Mouse (Mus musculus) CD4-positive, CD25-positive, alpha-beta regulatory T cell (primary cell): ENCODE data around the gene Cd300e. TPM values are rescaled to one million over a fixed set of nuclear protein-coding genes. Genes with fewer than 3 reads are reported as not detected.

Experiments used
- polyA plus RNA-seq: library from polyadenylated mRNA; unstranded; fragments of 100-300 nt; shearing (Covaris generic); gene quantifications from one replicate; pipeline ENCODE4 v1.2.1, GENCODE M21; 2017

Gene Cd300e
- polyA plus RNA-seq = 0.19 TPM

GRCm38 (mm10) chr11:115062077-115062476, at the start of gene Cd300e:
TSS of gene Cd300e (minus strand) at chr11:115062177.

GRCm38 (mm10) chr11:115091362-115091901, 29.5 kb upstream of the Cd300e start, which contains the start of gene Rab37:
TSS of gene Rab37 (plus strand) at chr11:115091431.

GRCm38 (mm10) chr11:115048259-115048658, 13.7 kb downstream of the Cd300e start, which contains the start of gene Cd300ld3:
TSS of gene Cd300ld3 (minus strand) at chr11:115048409.

GRCm38 (mm10) chr11:115037669-115038068, 24.3 kb downstream of the Cd300e start, which contains the start of gene Cd300ld5:
TSS of gene Cd300ld5 (minus strand) at chr11:115037769.

GRCm38 (mm10) chr11:115026912-115027311, 35.1 kb downstream of the Cd300e start, which contains the start of gene Cd300ld4:
TSS of gene Cd300ld4 (minus strand) at chr11:115027012.

GRCm38 (mm10) chr11:115016093-115016492, 45.9 kb downstream of the Cd300e start, which contains the start of gene Cd300ld2:
TSS of gene Cd300ld2 (minus strand) at chr11:115016193.

Other genes with a start within 250 kb of the Cd300e start
- gene Gprc5c, start 211.0 kb downstream of the Cd300e start, polyA plus RNA-seq = 0.10 TPM
- gene Cd300a, start 172.1 kb downstream of the Cd300e start, polyA plus RNA-seq = 0.45 TPM
- gene Cd300lb, start 127.8 kb downstream of the Cd300e start, polyA plus RNA-seq = 0.11 TPM
- gene Cd300c, start 93.0 kb downstream of the Cd300e start, polyA plus RNA-seq = not detected
- gene Cd300ld, start 72.3 kb downstream of the Cd300e start, polyA plus RNA-seq = not detected
- 0.42 TPM for gene Cd300c2, start 60.3 kb downstream of the Cd300e start, polyA plus RNA-seq
- gene Cd300ld2, start 46.0 kb downstream of the Cd300e start, polyA plus RNA-seq = not detected
- gene Cd300ld4, start 35.2 kb downstream of the Cd300e start, polyA plus RNA-seq = not detected
- not detected for gene Cd300ld5, start 24.4 kb downstream of the Cd300e start, polyA plus RNA-seq
- not detected for gene Cd300ld3, start 13.8 kb downstream of the Cd300e start, polyA plus RNA-seq
- gene Rab37, start 29.3 kb upstream of the Cd300e start, polyA plus RNA-seq = 206 TPM
- 1.1 TPM for gene Cd300lf, start 71.8 kb upstream of the Cd300e start, polyA plus RNA-seq
- 474 TPM for gene Slc9a3r1, start 101.2 kb upstream of the Cd300e start, polyA plus RNA-seq
- 15.9 TPM for gene Tmem104, start 125.3 kb upstream of the Cd300e start, polyA plus RNA-seq
- 11.9 TPM for gene Nat9, start 125.7 kb upstream of the Cd300e start, polyA plus RNA-seq
- gene Grin2c, start 205.1 kb upstream of the Cd300e start, polyA plus RNA-seq = not detected
- 31.7 TPM for gene Fdxr, start 214.9 kb upstream of the Cd300e start, polyA plus RNA-seq
- gene Fads6, start 235.5 kb upstream of the Cd300e start, polyA plus RNA-seq = 0.96 TPM
- gene Otop2, start 245.0 kb upstream of the Cd300e start, polyA plus RNA-seq = not detected